Mouse (Mus musculus) gastrocnemius, adult 2 months (tissue): ENCODE data around the gene Ip6k3. TPM values are rescaled to one million over a fixed set of nuclear protein-coding genes. Genes with fewer than 3 reads are reported as not detected.

ENCODE experiments used
- DNase-seq: peaks from one replicate; pipeline ENCODE4 v3.0.0; 2022
- H3K27ac ChIP-seq: fragments of 200-600 bp; 2 replicates; pipeline ENCODE4 v1.8.1; 2022; ENCODE audit warnings: mild to moderate bottlenecking
- H3K4me3 ChIP-seq: fragments of 200-600 bp; 2 replicates; pipeline ENCODE4 v1.8.1; 2022; ENCODE audit warnings: mild to moderate bottlenecking, moderate library complexity
- CTCF ChIP-seq: fragments of 200-600 bp; IDR thresholded peaks from 2 replicates; pipeline ENCODE4 v1.8.1; 2022; ENCODE audit warnings: antibody characterized with exemption, mild to moderate bottlenecking, moderate library complexity
- intact Hi-C: fragments of 180-260 bp; cut with DNase I; formaldehyde crosslinking; loops from one replicate; pipeline ENCODE4 v1.15.1; 2025
- total RNA-seq, 2 experiments: library from RNA; stranded (reverse); gene quantifications; 2 replicates each; pipeline ENCODE4 v1.2.3; 2021

Gene Ip6k3
- total RNA-seq, 2 experiments from 2014 or later: 30.9 to 84.2 TPM

GRCm38 (mm10) chr17:27125669-27126202 is 41.9 kb downstream of the Ip6k3 start:
- TF ChIP-seq CTCF: no peak
- no peak overlapping the region for H3K4me3 ChIP-seq
- intact Hi-C loops: loop anchor here (1.0 kb wide), 1 partner anchor 92 kb away; no protein-coding TSS in a partner anchor
- H3K27ac ChIP-seq: peak overlapping the region; percentile 59
- no peak for DNase-seq

GRCm38 (mm10) chr17:27125185-27125584 is 42.4 kb downstream of the Ip6k3 start:
- peak; percentile 86 for DNase-seq
- Histone ChIP-seq H3K27ac (peak overlapping the region; percentile 59), H3K4me3 (no peak overlapping the region)
- peak; percentile 90 for TF ChIP-seq CTCF
- intact Hi-C loops: loop anchor here (1.0 kb wide), 1 partner anchor 92 kb away; no protein-coding TSS in a partner anchor

- DNase-seq: no peak
- intact Hi-C loops: no loop called here
- no peak for TF ChIP-seq CTCF
- Histone ChIP-seq H3K27ac (peak overlapping the region; percentile 48), H3K4me3 (no peak overlapping the region)
Observed at GRCm38 (mm10) chr17:27123813-27124375, 43.7 kb downstream of the Ip6k3 start.

- no peak for TF ChIP-seq CTCF
- Histone ChIP-seq H3K4me3 (no peak overlapping the region), H3K27ac (no peak overlapping the region)
- intact Hi-C loops: no loop called here
- DNase-seq: no peak
Observed at GRCm38 (mm10) chr17:27123103-27123502, 44.5 kb downstream of the Ip6k3 start.

- intact Hi-C loops: no loop called here
- TF ChIP-seq CTCF: no peak
- Histone ChIP-seq H3K4me3 (no peak overlapping the region), H3K27ac (no peak overlapping the region)
- no peak for DNase-seq
Observed at GRCm38 (mm10) chr17:27122701-27123100, 44.9 kb downstream of the Ip6k3 start.

GRCm38 (mm10) chr17:27121781-27122180 is 45.8 kb downstream of the Ip6k3 start:
- no peak overlapping the region for H3K27ac ChIP-seq
- TF ChIP-seq CTCF: no peak
- no peak overlapping the region for H3K4me3 ChIP-seq
- DNase-seq: no peak
- intact Hi-C loops: no loop called here

GRCm38 (mm10) chr17:27121266-27121665 is 46.3 kb downstream of the Ip6k3 start:
- no peak overlapping the region for H3K27ac ChIP-seq
- intact Hi-C loops: no loop called here
- no peak for TF ChIP-seq CTCF
- no peak for DNase-seq
- no peak overlapping the region for H3K4me3 ChIP-seq

- DNase-seq: peak; percentile 88
- H3K4me3 ChIP-seq: 0 out of 2 replicates have a peak overlapping the region, but pooled peaks have one; percentile 11
- no peak overlapping the region for H3K27ac ChIP-seq
- intact Hi-C loops: no loop called here
- peak; percentile 90 for TF ChIP-seq CTCF
Observed at GRCm38 (mm10) chr17:27120561-27121024, 47.0 kb downstream of the Ip6k3 start.

- H3K27ac ChIP-seq: no peak overlapping the region
- TF ChIP-seq CTCF: no peak
- intact Hi-C loops: no loop called here
- DNase-seq: no peak
- H3K4me3 ChIP-seq: no peak overlapping the region
Observed at GRCm38 (mm10) chr17:27119954-27120353, 47.6 kb downstream of the Ip6k3 start.

- intact Hi-C loops: no loop called here
- H3K27ac ChIP-seq: no peak overlapping the region
- no peak for TF ChIP-seq CTCF
- H3K4me3 ChIP-seq: no peak overlapping the region
- DNase-seq: no peak
Observed at GRCm38 (mm10) chr17:27119540-27119895, 48.1 kb downstream of the Ip6k3 start.

- TF ChIP-seq CTCF: no peak
- no peak overlapping the region for H3K27ac ChIP-seq
- intact Hi-C loops: no loop called here
- no peak overlapping the region for H3K4me3 ChIP-seq
- no peak for DNase-seq
Observed at GRCm38 (mm10) chr17:27118676-27119539, 48.7 kb downstream of the Ip6k3 start.

- Histone ChIP-seq H3K4me3 (no peak overlapping the region), H3K27ac (no peak overlapping the region)
- no peak for TF ChIP-seq CTCF
- no peak for DNase-seq
- intact Hi-C loops: no loop called here
Observed at GRCm38 (mm10) chr17:27110072-27110471, 57.5 kb downstream of the Ip6k3 start.

- intact Hi-C loops: no loop called here
- H3K27ac ChIP-seq: no peak overlapping the region
- TF ChIP-seq CTCF: no peak
Observed at GRCm38 (mm10) chr17:27107936-27108335, 59.7 kb downstream of the Ip6k3 start.

More at GRCm38 (mm10) chr17:27107936-27108335, 59.7 kb downstream of the Ip6k3 start:
- no peak overlapping the region for H3K4me3 ChIP-seq
- DNase-seq: no peak
